ENCODE assay signal across 8 mouse cellular contexts in genomic region chr5:122209591-122210368, GRCm38 (mm10). TPM values are rescaled to one million over a fixed set of nuclear protein-coding genes. Genes with fewer than 3 reads are reported as not detected.
DNase-seq lines count a peak whose midpoint lies in the region; ATAC-seq lines count a peak whose summit lies in the region.

No protein-coding gene starts in this region.

- peak overlapping the region; percentile 74 for H3K4me2 ChIP-seq in embryonic facial prominence, embryonic 11.5 days (ENCODE audit: low read depth, low read length)
- H3K4me2 ChIP-seq in heart, embryonic 12.5 days: peak overlapping the region; percentile 70

- no peaks in the 10 kb centered on the region for H3K36me3 ChIP-seq in embryonic facial prominence, embryonic 11.5 days (replicated peaks; ENCODE audit: control insufficient read depth, insufficient read depth, low read depth, low read length)
- no peaks in the 10 kb centered on the region for H3K36me3 ChIP-seq in heart, embryonic 12.5 days

- peak; percentile 93 for ATAC-seq in embryonic facial prominence, embryonic 11.5 days (replicated peaks; ENCODE audit: insufficient number of reproducible peaks, low FRiP score, low TSS enrichment, low read depth)
- peak; percentile 63 for ATAC-seq in heart, embryonic 12.5 days (ENCODE audit: insufficient number of reproducible peaks, low FRiP score)

- WGBS in embryonic facial prominence, embryonic 11.5 days: 3% methylated on average over 20 of the region's 21 CpGs
- WGBS in heart, embryonic 12.5 days: 8% methylated on average over 17 of the region's 21 CpGs

- peak; percentile 45 to 68 for DNase-seq in adrenal gland, adult (ENCODE audit: inconsistent age in 2 of 2, low spot score in 1 of 2)
- no peak for DNase-seq in adrenal gland, postnatal 4 days (ENCODE audit: low spot score in 2 of 2)
- DNase-seq in embryonic facial prominence, embryonic 11.5 days (ENCODE audit: low spot score): peak; percentile 91
- peak; percentile 55 for DNase-seq in kidney, adult 9 months
- peak; percentile 68 for DNase-seq in lung, postnatal 10 days
- DNase-seq in ovary, postnatal 10 days (ENCODE audit: low spot score): peak; percentile 34
- DNase-seq in frontal cortex, adult 2 months (ENCODE audit: extremely low spot score in 1 of 2, low spot score in 1 of 2): no peak

- H3K4me1 ChIP-seq in embryonic facial prominence, embryonic 11.5 days (ENCODE audit: control insufficient read depth, insufficient read depth, low read length): peaks cover 3% of the 10 kb centered on the region; the same call in 1 of the 2 replicates
- peaks cover 13% of the 10 kb centered on the region for H3K4me1 ChIP-seq in heart, embryonic 12.5 days (replicated peaks)

- H3K9ac ChIP-seq in embryonic facial prominence, embryonic 11.5 days (replicated peaks; ENCODE audit: low read length): peak overlapping the region; percentile 73
- peak overlapping the region; percentile 55 for H3K9ac ChIP-seq in heart, embryonic 12.5 days

- H3K4me3 ChIP-seq in embryonic facial prominence, embryonic 11.5 days (ENCODE audit: low read depth, low read length): peak overlapping the region; percentile 36
- H3K4me3 ChIP-seq in heart, embryonic 12.5 days: peak overlapping the region; percentile 40

- peak overlapping the region; percentile 73 for H3K27ac ChIP-seq in embryonic facial prominence, embryonic 11.5 days (replicated peaks; ENCODE audit: low read depth, low read length)
- no peak overlapping the region; the same call in 1 of the 2 replicates for H3K27ac ChIP-seq in heart, embryonic 12.5 days (ENCODE audit: poor library complexity, severe bottlenecking)

- H3K27me3 ChIP-seq in embryonic facial prominence, embryonic 11.5 days (ENCODE audit: control insufficient read depth, insufficient read depth, low read length): no peaks in the 10 kb centered on the region
- H3K27me3 ChIP-seq in heart, embryonic 12.5 days (replicated peaks): peaks cover 5% of the 10 kb centered on the region

- no peaks in the 10 kb centered on the region for H3K9me3 ChIP-seq in embryonic facial prominence, embryonic 11.5 days (replicated peaks; ENCODE audit: control insufficient read depth, low read length)
- no peaks in the 10 kb centered on the region for H3K9me3 ChIP-seq in heart, embryonic 12.5 days (replicated peaks)

RNA-seq across cellular contexts. Expression of gene Hvcn1, which starts 3.2 kb away (rescaled TPM):
- total RNA-seq in adrenal gland, postnatal 4 days (2021): 1 to 10 TPM; 4.1 to 5.8 TPM
- 10.6 and 10.8 TPM in 2 replicates for polyA plus RNA-seq in embryonic facial prominence, embryonic 11.5 days (2014; fragmentation: Nextera tagmentation; extraction: Ambion mirVana)
- polyA plus RNA-seq in heart, embryonic 12.5 days (2016; fragmentation: Nextera tagmentation; extraction: Ambion mirVana): 1.8 and 2.8 TPM in 2 replicates
- polyA plus RNA-seq in frontal cortex, adult 2 months (2012; rRNA removed): 3.4 and 5.9 TPM in 2 replicates

RNA-seq across cellular contexts. Expression of gene Ppp1cc, which starts 51.7 kb away (rescaled TPM):
- 100 to 1,000 TPM; 211 to 221 TPM for total RNA-seq in adrenal gland, postnatal 4 days (2021)
- 307 and 311 TPM in 2 replicates for polyA plus RNA-seq in embryonic facial prominence, embryonic 11.5 days (2014; fragmentation: Nextera tagmentation; extraction: Ambion mirVana)
- 222 and 230 TPM in 2 replicates for polyA plus RNA-seq in heart, embryonic 12.5 days (2016; fragmentation: Nextera tagmentation; extraction: Ambion mirVana)
- polyA plus RNA-seq in frontal cortex, adult 2 months (2012; rRNA removed): 365 and 386 TPM in 2 replicates

RNA-seq across cellular contexts. Expression of gene Tctn1, which starts 54.5 kb away (rescaled TPM):
- total RNA-seq in adrenal gland, postnatal 4 days (2021): 10 to 100 TPM; 23.4 to 24.3 TPM
- 3.3 and 3.5 TPM in 2 replicates for polyA plus RNA-seq in embryonic facial prominence, embryonic 11.5 days (2014; fragmentation: Nextera tagmentation; extraction: Ambion mirVana)
- 2.7 and 3.2 TPM in 2 replicates for polyA plus RNA-seq in heart, embryonic 12.5 days (2016; fragmentation: Nextera tagmentation; extraction: Ambion mirVana)
- 39.5 and 46.5 TPM in 2 replicates for polyA plus RNA-seq in frontal cortex, adult 2 months (2012; rRNA removed)

Comparison
In these comparisons a context has a peak if more than half of its experiments do, and no peak if none do; other contexts are left out.
1. DNase-seq: peak in adrenal gland, adult (2 of 2), embryonic facial prominence, embryonic 11.5 days (single experiment), kidney, adult 9 months (single experiment), lung, postnatal 10 days (single experiment) and ovary, postnatal 10 days (single experiment); none in adrenal gland, postnatal 4 days (0 of 2) and frontal cortex, adult 2 months (0 of 2).